Mouse (Mus musculus) olfactory bulb, adult 2 months (tissue): Measurements from ENCODE around the gene Trub1.

ENCODE experiments used
- CTCF ChIP-seq: fragments of 200-500 bp; IDR thresholded peaks from 2 replicates; pipeline ENCODE4 v1.5.1; 2012; ENCODE audit warnings: low read depth, mild to moderate bottlenecking, low read length, moderate library complexity; ENCODE audit not compliant: insufficient read depth
- POLR2A ChIP-seq: fragments of 200-500 bp; IDR thresholded peaks from 2 replicates; pipeline ENCODE4 v1.6.1; 2012; ENCODE audit warnings: mild to moderate bottlenecking, low read depth, low read length, moderate library complexity; ENCODE audit not compliant: insufficient read depth

DNA sequence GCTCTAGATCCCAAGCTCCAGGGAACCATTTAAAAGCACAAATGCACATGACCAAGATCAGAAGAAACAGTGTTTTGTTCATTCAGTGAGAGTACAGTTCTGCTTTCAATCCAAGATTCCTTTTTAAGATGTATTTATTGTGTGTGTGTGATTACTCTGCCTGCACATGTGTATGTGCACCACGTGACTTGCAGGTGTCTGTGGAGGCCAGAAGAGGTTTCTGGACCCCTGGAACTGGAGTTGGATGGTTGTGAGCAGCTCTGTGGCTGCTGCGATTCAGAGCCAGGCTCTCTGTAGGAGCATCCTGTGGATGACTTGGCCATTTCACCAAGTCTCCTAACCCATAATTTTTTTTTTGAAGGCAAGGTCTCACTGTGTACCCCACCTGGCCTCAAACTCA is 73.0 kb downstream of the Trub1 start:
- TF ChIP-seq CTCF (no peak), POLR2A (no peak)
